Mouse (Mus musculus) myocyte (in vitro differentiated cells): ENCODE results near the gene Zbtb8a. TPM values are rescaled to one million over a fixed set of nuclear protein-coding genes. Genes with fewer than 3 reads are reported as not detected.
"Not testable (repeated sequence)": the region's sequence is repeated elsewhere in the genome, so short reads cannot be mapped to it uniquely, and the experiment has no call there.

ENCODE experiments used
- H3K27me3 ChIP-seq: one replicate; pipeline ENCODE4 v1.6.1; 2011; ENCODE audit not compliant: control insufficient read depth, insufficient read depth, insufficient read length
- H3K36me3 ChIP-seq: one replicate; pipeline ENCODE4 v1.6.1; 2011; ENCODE audit not compliant: control insufficient read depth, insufficient read depth
- H3K4me2 ChIP-seq: one replicate; pipeline ENCODE4 v1.6.1; 2011; ENCODE audit warnings: low read depth, control low read depth
- H3K4me3 ChIP-seq: one replicate; pipeline ENCODE4 v1.5.1; 2011; ENCODE audit warnings: mild to moderate bottlenecking, control low read depth, moderate library complexity
- H3K79me2 ChIP-seq: one replicate; pipeline ENCODE4 v1.6.1; 2011; ENCODE audit not compliant: control insufficient read depth, insufficient read depth
- H3ac ChIP-seq: one replicate; pipeline ENCODE4 v1.6.1; 2011; ENCODE audit not compliant: control insufficient read depth, insufficient read length
- CEBPB ChIP-seq: IDR thresholded peaks from 2 replicates; pipeline ENCODE4 v1.6.1; 2011; ENCODE audit warnings: mild to moderate bottlenecking, moderate library complexity; ENCODE audit not compliant: poor library complexity, insufficient read depth, severe bottlenecking
- E2F4 ChIP-seq: IDR thresholded peaks from one replicate; pipeline ENCODE4 v1.6.1; 2011; ENCODE audit warnings: mild to moderate bottlenecking, control low read depth, moderate library complexity; ENCODE audit not compliant: insufficient read depth
- MAX ChIP-seq: IDR thresholded peaks from one replicate; pipeline ENCODE4 v1.6.1; 2011; ENCODE audit warnings: low read depth, mild to moderate bottlenecking, control low read depth
- MYOD1 ChIP-seq, 3 experiments: IDR thresholded peaks; one replicate each; pipeline ENCODE4 v1.6.1; 2011; ENCODE audit warnings: control low read depth in 2 of 3, low read depth in 2 of 3, mild to moderate bottlenecking in 2 of 3, moderate library complexity in 1 of 3; ENCODE audit not compliant: insufficient read length in 2 of 3, control insufficient read depth in 1 of 3
- MYOG ChIP-seq, 3 experiments: IDR thresholded peaks; one replicate each; pipeline ENCODE4 v1.6.1; 2011; ENCODE audit warnings: control low read depth in 2 of 3, low read depth in 2 of 3, mild to moderate bottlenecking in 2 of 3; ENCODE audit not compliant: insufficient read length in 2 of 3, control insufficient read depth in 1 of 3, insufficient read depth in 1 of 3
- POLR2A ChIP-seq: IDR thresholded peaks from one replicate; pipeline ENCODE4 v1.6.1; 2011; ENCODE audit warnings: low read depth, mild to moderate bottlenecking, control low read depth, moderate library complexity; ENCODE audit not compliant: insufficient read length
- POLR2AphosphoS2 ChIP-seq: IDR thresholded peaks from one replicate; pipeline ENCODE4 v1.6.1; 2011; ENCODE audit warnings: low read depth, control low read depth; ENCODE audit not compliant: insufficient read length
- REST ChIP-seq: IDR thresholded peaks from one replicate; pipeline ENCODE4 v1.6.1; 2011; ENCODE audit warnings: mild to moderate bottlenecking, control low read depth, moderate library complexity; ENCODE audit not compliant: insufficient read depth, insufficient read length
- SRF ChIP-seq: IDR thresholded peaks from one replicate; pipeline ENCODE4 v1.6.1; 2011; ENCODE audit warnings: low read depth; ENCODE audit not compliant: control insufficient read depth, insufficient read length
- TCF12 ChIP-seq: IDR thresholded peaks from one replicate; pipeline ENCODE4 v1.6.1; 2011; ENCODE audit warnings: mild to moderate bottlenecking, control low read depth; ENCODE audit not compliant: poor library complexity, insufficient read depth, severe bottlenecking
- TCF3 ChIP-seq: IDR thresholded peaks from one replicate; pipeline ENCODE4 v1.6.1; 2011; ENCODE audit warnings: low read depth, control low read depth; ENCODE audit not compliant: insufficient read length
- USF1 ChIP-seq: IDR thresholded peaks from one replicate; pipeline ENCODE4 v1.6.1; 2011; ENCODE audit warnings: low read depth, mild to moderate bottlenecking, control low read depth, moderate library complexity
- polyA plus RNA-seq: library from polyadenylated mRNA; unstranded; fragments of >200 nt; fragmentation: generic; extraction: Trizol; gene quantifications from one replicate; pipeline ENCODE4 v1.2.1, GENCODE M21; 2012; ENCODE audit warnings: missing spikeins

The Zbtb8a gene
- polyA plus RNA-seq, 1 experiment = 5.8 TPM

DNA sequence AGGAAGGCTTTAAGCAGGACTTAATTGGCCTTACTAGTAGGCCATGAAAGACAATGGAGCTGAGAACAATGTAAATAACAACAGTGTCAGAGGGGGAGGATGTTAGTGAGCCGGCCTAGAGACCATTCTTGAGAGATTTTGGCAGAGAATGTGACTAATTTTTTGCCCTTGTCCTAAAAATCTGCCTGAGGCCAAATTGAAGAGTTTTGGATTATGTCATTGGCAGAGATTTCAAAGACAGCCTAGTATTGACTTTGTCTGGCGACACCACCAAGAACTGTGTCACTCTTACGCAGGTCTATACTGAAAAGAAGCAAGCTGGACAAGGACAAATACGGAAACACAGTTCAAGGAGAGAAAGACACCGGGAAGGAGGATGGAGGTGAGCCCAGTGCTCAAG, 15.1 kb downstream of the Zbtb8a start:
- TF ChIP-seq CEBPB = no peak
- no peak for TF ChIP-seq POLR2A
- Histone ChIP-seq H3K4me2 (no peak overlapping the region), H3K79me2 (no peaks in the 10 kb centered on the region), H3K36me3 (no peaks in the 10 kb centered on the region), H3K4me3 (no peak overlapping the region), H3K27me3 (no peaks in the 10 kb centered on the region), H3ac (no peak overlapping the region)

DNA sequence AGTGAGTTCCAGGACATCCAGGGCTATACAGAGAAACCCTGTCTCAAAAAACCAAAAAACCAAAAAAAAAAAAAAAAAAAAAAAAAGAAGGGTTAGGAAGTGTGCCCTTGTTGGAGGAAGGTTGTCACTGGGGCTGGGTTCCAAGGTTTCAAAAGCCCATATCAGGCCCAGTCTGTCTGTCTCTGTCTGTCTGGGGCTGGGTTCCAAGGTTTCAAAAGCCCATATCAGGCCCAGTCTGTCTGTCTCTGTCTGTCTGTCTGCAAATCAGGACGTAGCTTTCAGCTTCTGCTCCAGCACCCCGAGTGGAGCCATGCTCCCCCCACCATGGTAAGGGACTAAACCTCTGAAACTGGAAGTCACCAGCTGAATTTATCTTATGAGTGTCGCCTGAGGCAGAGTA, 15.7 kb downstream of the Zbtb8a start:
- not testable (repeated sequence) for H3K79me2 ChIP-seq, H3K27me3 ChIP-seq, H3K4me2 ChIP-seq, H3K36me3 ChIP-seq, H3K4me3 ChIP-seq, H3ac ChIP-seq

DNA sequence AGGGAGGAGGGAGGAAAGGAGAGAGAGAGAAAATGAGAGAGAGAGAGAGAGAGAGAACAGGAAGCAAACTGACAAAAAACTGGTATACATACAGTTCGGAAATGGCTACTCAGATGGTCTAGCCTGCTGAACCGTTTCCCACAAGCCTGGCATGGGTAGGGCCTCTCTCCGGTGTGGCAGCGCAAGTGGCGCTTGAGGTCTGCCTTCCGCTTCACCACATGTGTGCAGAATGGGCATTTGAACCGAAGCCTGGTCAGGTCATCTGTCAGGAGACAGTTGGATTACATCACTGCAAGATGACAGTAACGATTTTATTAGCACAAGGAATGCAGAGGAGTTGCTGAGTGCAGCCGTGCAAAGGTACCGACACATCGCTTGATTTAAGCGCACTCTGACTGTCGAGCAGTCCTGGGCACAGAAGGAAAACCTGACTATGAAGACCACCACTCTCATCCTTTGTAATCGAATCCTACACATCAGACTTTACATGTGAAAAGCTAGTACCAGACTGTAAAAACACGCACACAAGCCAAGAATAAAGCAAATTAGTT, 20.2 kb downstream of the Zbtb8a start:
- no peak for TF ChIP-seq CEBPB
- TF ChIP-seq TCF12 = no peak
- no peak for TF ChIP-seq USF1
- no peak for TF ChIP-seq REST
- no peak for TF ChIP-seq POLR2A
- no peak for TF ChIP-seq MYOG (IDR thresholded peaks at IDR 0.05; ENCODE audit: control insufficient read depth in 1 of 3, insufficient read depth in 1 of 3, insufficient read length in 2 of 3, low read depth in 2 of 3)
- no peak for TF ChIP-seq TCF3
- no peak for TF ChIP-seq SRF
- no peak for TF ChIP-seq MAX
- TF ChIP-seq MYOD1 (IDR thresholded peaks at IDR 0.05; ENCODE audit: control insufficient read depth in 1 of 3, insufficient read length in 2 of 3, low read depth in 2 of 3) = no peak
- no peak for TF ChIP-seq E2F4
- no peak for TF ChIP-seq POLR2AphosphoS2
- H3ac ChIP-seq = no peak overlapping the region
- no peak overlapping the region for H3K4me3 ChIP-seq
- peaks cover 4% of the 10 kb centered on the region for H3K36me3 ChIP-seq
- H3K4me2 ChIP-seq = no peak overlapping the region
- H3K27me3 ChIP-seq = no peaks in the 10 kb centered on the region
- no peaks in the 10 kb centered on the region for H3K79me2 ChIP-seq

DNA sequence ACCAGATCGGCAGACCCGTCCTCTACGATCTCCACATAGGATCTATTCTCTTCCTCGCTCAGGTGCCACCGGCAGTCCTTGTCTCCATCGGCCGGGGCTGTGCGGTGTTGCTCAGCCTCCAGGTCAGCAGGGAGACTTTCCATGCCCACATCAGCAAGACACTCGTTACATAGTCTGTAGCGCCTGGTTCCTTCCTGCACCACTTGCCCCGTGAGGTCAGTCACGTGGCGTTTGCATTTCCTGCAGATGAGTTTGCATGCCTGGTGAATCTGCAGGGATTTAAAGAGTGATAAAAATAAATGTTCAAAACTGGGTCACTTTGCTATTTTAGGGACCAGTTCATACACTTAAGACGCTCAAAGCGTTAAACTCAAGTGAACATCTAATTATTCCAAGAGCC, 23.7 kb downstream of the Zbtb8a start:
- Histone ChIP-seq H3K36me3 (peaks cover 12% of the 10 kb centered on the region), H3K79me2 (no peaks in the 10 kb centered on the region), H3ac (no peak overlapping the region), H3K4me3 (no peak overlapping the region), H3K4me2 (no peak overlapping the region), H3K27me3 (no peaks in the 10 kb centered on the region)
- TF ChIP-seq CEBPB (no peak), E2F4 (no peak), MYOD1 (IDR thresholded peaks at IDR 0.05; ENCODE audit: control insufficient read depth in 1 of 3, insufficient read length in 2 of 3, low read depth in 2 of 3) (no peak), TCF3 (no peak), MAX (no peak), SRF (no peak), REST (no peak), POLR2AphosphoS2 (no peak), TCF12 (no peak), POLR2A (no peak), MYOG (IDR thresholded peaks at IDR 0.05; ENCODE audit: control insufficient read depth in 1 of 3, insufficient read depth in 1 of 3, insufficient read length in 2 of 3, low read depth in 2 of 3) (no peak), USF1 (no peak)

DNA sequence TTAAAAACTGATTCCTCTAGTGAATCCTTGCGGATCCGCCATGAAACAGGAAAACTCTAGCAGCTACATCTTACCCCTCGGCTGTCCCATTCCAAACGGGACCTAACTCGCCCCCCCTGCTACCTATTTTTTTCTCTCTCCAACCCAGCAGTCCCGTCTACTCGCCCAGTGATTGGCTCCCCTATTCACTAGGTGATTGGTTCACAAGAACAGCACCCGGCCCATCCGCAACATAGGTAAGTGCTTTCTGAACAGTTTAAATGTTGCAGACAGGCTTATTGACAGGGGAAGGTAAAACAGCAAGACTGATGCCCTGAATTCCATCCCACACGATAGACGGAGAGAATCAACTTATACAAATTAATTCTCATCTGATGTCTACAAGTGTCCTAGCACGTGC, 24.7 kb downstream of the Zbtb8a start:
- no peak for TF ChIP-seq TCF3
- TF ChIP-seq CEBPB = no peak
- TF ChIP-seq MYOG (IDR thresholded peaks at IDR 0.05; ENCODE audit: control insufficient read depth in 1 of 3, insufficient read depth in 1 of 3, insufficient read length in 2 of 3, low read depth in 2 of 3) = no peak
- TF ChIP-seq TCF12 = no peak
- TF ChIP-seq USF1 = no peak
- no peak for TF ChIP-seq E2F4
- TF ChIP-seq POLR2A = no peak
- TF ChIP-seq MYOD1 (IDR thresholded peaks at IDR 0.05; ENCODE audit: control insufficient read depth in 1 of 3, insufficient read length in 2 of 3, low read depth in 2 of 3) = no peak
- no peak for TF ChIP-seq POLR2AphosphoS2
- TF ChIP-seq MAX = no peak
- TF ChIP-seq REST = no peak
- no peak for TF ChIP-seq SRF
- Histone ChIP-seq H3K79me2 (no peaks in the 10 kb centered on the region), H3ac (no peak overlapping the region), H3K4me3 (no peak overlapping the region), H3K36me3 (peaks cover 12% of the 10 kb centered on the region), H3K27me3 (no peaks in the 10 kb centered on the region), H3K4me2 (no peak overlapping the region)
